Mouse (Mus musculus) forebrain, embryonic 16.5 days (tissue): ENCODE results near the gene Osr1. TPM values are rescaled to one million over a fixed set of nuclear protein-coding genes. Genes with fewer than 3 reads are reported as not detected.

Experiments
- ATAC-seq: fragments of 200-750 bp; cut with Nextera tagmentation; 2 replicates; pipeline ENCODE4 v1.8.0; 2017; ENCODE audit warnings: mild to moderate bottlenecking, moderate library complexity
- H3K27ac ChIP-seq: fragments of 300-500 bp; sonication (generic); 2 replicates; pipeline ENCODE4 v1.5.1; 2014; ENCODE audit warnings: low read length, control low read depth
- H3K27me3 ChIP-seq: fragments of 300-500 bp; sonication (generic); replicated peaks from 2 replicates; pipeline ENCODE4 v1.6.1; 2014; ENCODE audit warnings: low read length; ENCODE audit not compliant: control insufficient read depth, insufficient read depth
- H3K36me3 ChIP-seq: fragments of 300-500 bp; sonication (generic); 2 replicates; pipeline ENCODE4 v1.6.1; 2014; ENCODE audit not compliant: control insufficient read depth, insufficient read depth
- H3K4me1 ChIP-seq: fragments of 300-500 bp; sonication (generic); replicated peaks from 2 replicates; pipeline ENCODE4 v1.6.1; 2014; ENCODE audit warnings: low read length; ENCODE audit not compliant: control insufficient read depth, insufficient read depth
- H3K4me2 ChIP-seq: fragments of 300-500 bp; sonication (generic); 2 replicates; pipeline ENCODE4 v1.6.1; 2014; ENCODE audit warnings: mild to moderate bottlenecking, low read length, control low read depth
- H3K4me3 ChIP-seq: fragments of 300-500 bp; sonication (generic); replicated peaks from 2 replicates; pipeline ENCODE4 v1.5.1; 2014; ENCODE audit warnings: mild to moderate bottlenecking, low read length, control low read depth
- H3K9ac ChIP-seq: fragments of 300-500 bp; sonication (generic); replicated peaks from 2 replicates; pipeline ENCODE4 v1.6.1; 2014; ENCODE audit warnings: low read depth, low read length, control low read depth
- H3K9me3 ChIP-seq: fragments of 300-500 bp; sonication (generic); 2 replicates; pipeline ENCODE4 v1.6.1; 2016; ENCODE audit warnings: low read length; ENCODE audit not compliant: control insufficient read depth
- WGBS: fragments of 180-500 bp; shearing (Covaris S2); extraction: QIAGEN DNeasy Blood & Tissue Kit; methylation state at CpG from one replicate; pipeline ENCODE4 v1.1.7; 2014; 5-methylcytosine and 5-hydroxymethylcytosine counted together
- polyA plus RNA-seq: library from polyadenylated mRNA; unstranded; fragments of >200 nt; fragmentation: Nextera tagmentation; extraction: Ambion mirVana; gene quantifications from 2 replicates; pipeline ENCODE4 v1.2.1, GENCODE M21; 2015

Osr1 gene
- polyA plus RNA-seq, 1 experiment from 2014 or later = 6.5 TPM

GRCm38 (mm10) chr12:9576043-9576538, 6.2 kb downstream of the Osr1 start:
- Histone ChIP-seq H3K9ac (no peak overlapping the region), H3K4me1 (peaks cover 14% of the 10 kb centered on the region), H3K4me3 (no peak overlapping the region), H3K9me3 (no peaks in the 10 kb centered on the region), H3K27ac (no peak overlapping the region), H3K36me3 (no peaks in the 10 kb centered on the region), H3K4me2 (no peak overlapping the region), H3K27me3 (peaks cover 88% of the 10 kb centered on the region)
- ATAC-seq = no peak
- 2% methylated on average over 18 of the region's 18 CpGs for WGBS

- WGBS = 5% methylated on average over 2 of the region's 2 CpGs
- Histone ChIP-seq H3K27me3 (peaks cover 83% of the 10 kb centered on the region), H3K27ac (no peak overlapping the region), H3K9ac (no peak overlapping the region), H3K4me2 (no peak overlapping the region), H3K36me3 (no peaks in the 10 kb centered on the region), H3K4me1 (peaks cover 16% of the 10 kb centered on the region), H3K9me3 (no peaks in the 10 kb centered on the region), H3K4me3 (no peak overlapping the region)
- ATAC-seq = no peak
These were observed 7.7 kb downstream of the Osr1 start for GRCm38 (mm10) chr12:9577610-9578009.

- H3K36me3 ChIP-seq = no peaks in the 10 kb centered on the region
- H3K4me1 ChIP-seq = peaks cover 16% of the 10 kb centered on the region
- ATAC-seq = no peak
- WGBS = 8% methylated on average over 4 of the region's 4 CpGs
- H3K27me3 ChIP-seq = peaks cover 83% of the 10 kb centered on the region
- H3K4me3 ChIP-seq = no peak overlapping the region
- no peak overlapping the region for H3K4me2 ChIP-seq
- no peak overlapping the region for H3K27ac ChIP-seq
- H3K9ac ChIP-seq = no peak overlapping the region
- H3K9me3 ChIP-seq = no peaks in the 10 kb centered on the region
These were observed 8.7 kb downstream of the Osr1 start for GRCm38 (mm10) chr12:9578591-9578990.

- ATAC-seq = no peak
- H3K9me3 ChIP-seq = no peaks in the 10 kb centered on the region
- H3K4me1 ChIP-seq = peaks cover 12% of the 10 kb centered on the region
- H3K27ac ChIP-seq = no peak overlapping the region
- no peak overlapping the region for H3K9ac ChIP-seq
- H3K36me3 ChIP-seq = no peaks in the 10 kb centered on the region
- WGBS = under 1% methylated on average over 31 of the region's 31 CpGs
- peaks cover 82% of the 10 kb centered on the region for H3K27me3 ChIP-seq
- H3K4me3 ChIP-seq = no peak overlapping the region
- H3K4me2 ChIP-seq = no peak overlapping the region
These were observed 9.6 kb downstream of the Osr1 start for GRCm38 (mm10) chr12:9579301-9580030.

- H3K4me3 ChIP-seq = no peak overlapping the region
- no peaks in the 10 kb centered on the region for H3K36me3 ChIP-seq
- H3K4me1 ChIP-seq = peaks cover 16% of the 10 kb centered on the region
- no peak overlapping the region for H3K4me2 ChIP-seq
- WGBS = under 1% methylated on average over 33 of the region's 33 CpGs
- no peak overlapping the region for H3K9ac ChIP-seq
- H3K27me3 ChIP-seq = peaks cover 74% of the 10 kb centered on the region
- ATAC-seq = no peak
- H3K9me3 ChIP-seq = no peaks in the 10 kb centered on the region
- H3K27ac ChIP-seq = no peak overlapping the region
These were observed 10.4 kb downstream of the Osr1 start for GRCm38 (mm10) chr12:9580041-9580905.

GRCm38 (mm10) chr12:9581011-9581410, 11.1 kb downstream of the Osr1 start:
- H3K36me3 ChIP-seq = no peaks in the 10 kb centered on the region
- no peak for ATAC-seq
- H3K9ac ChIP-seq = no peak overlapping the region
- H3K4me3 ChIP-seq = no peak overlapping the region
- peaks cover 70% of the 10 kb centered on the region for H3K27me3 ChIP-seq
- peaks cover 17% of the 10 kb centered on the region for H3K4me1 ChIP-seq
- WGBS = 2% methylated on average over 29 of the region's 30 CpGs
- no peaks in the 10 kb centered on the region for H3K9me3 ChIP-seq
- no peak overlapping the region for H3K27ac ChIP-seq
- no peak overlapping the region for H3K4me2 ChIP-seq

- Histone ChIP-seq H3K4me2 (no peak overlapping the region), H3K4me3 (no peak overlapping the region), H3K4me1 (peaks cover 17% of the 10 kb centered on the region), H3K27me3 (peaks cover 66% of the 10 kb centered on the region), H3K27ac (no peak overlapping the region), H3K9me3 (no peaks in the 10 kb centered on the region), H3K36me3 (no peaks in the 10 kb centered on the region), H3K9ac (no peak overlapping the region)
- ATAC-seq = no peak
- under 1% methylated on average over 12 of the region's 12 CpGs for WGBS
These were observed 11.6 kb downstream of the Osr1 start for GRCm38 (mm10) chr12:9581506-9581905.

GRCm38 (mm10) chr12:9582248-9582995, 12.5 kb downstream of the Osr1 start:
- no peak for ATAC-seq
- Histone ChIP-seq H3K4me3 (no peak overlapping the region), H3K27me3 (peaks cover 58% of the 10 kb centered on the region), H3K4me1 (peaks cover 17% of the 10 kb centered on the region), H3K9ac (no peak overlapping the region), H3K27ac (no peak overlapping the region), H3K9me3 (no peaks in the 10 kb centered on the region), H3K36me3 (no peaks in the 10 kb centered on the region), H3K4me2 (no peak overlapping the region)
- WGBS = 2% methylated on average over 14 of the region's 14 CpGs

GRCm38 (mm10) chr12:9583380-9583779, 13.5 kb downstream of the Osr1 start:
- H3K27me3 ChIP-seq = peaks cover 48% of the 10 kb centered on the region
- ATAC-seq = no peak
- H3K9ac ChIP-seq = no peak overlapping the region
- WGBS = 5% methylated on average over 2 of the region's 2 CpGs
- H3K4me2 ChIP-seq = no peak overlapping the region
- H3K36me3 ChIP-seq = no peaks in the 10 kb centered on the region
- no peak overlapping the region for H3K4me3 ChIP-seq
- H3K4me1 ChIP-seq = peaks cover 17% of the 10 kb centered on the region
- no peaks in the 10 kb centered on the region for H3K9me3 ChIP-seq
- H3K27ac ChIP-seq = no peak overlapping the region
